Mouse (Mus musculus) hindbrain, embryonic 15.5 days (tissue): ENCODE data around the gene Egr4. TPM values are rescaled to one million over a fixed set of nuclear protein-coding genes. Genes with fewer than 3 reads are reported as not detected.

ENCODE experiments used
- ATAC-seq: fragments of 200-750 bp; cut with Nextera tagmentation; 2 replicates; pipeline ENCODE4 v1.8.0; 2017; ENCODE audit warnings: low read depth, moderate number of reproducible peaks, moderate TSS enrichment; ENCODE audit not compliant: low FRiP score
- H3K27ac ChIP-seq: fragments of 300-500 bp; sonication (generic); replicated peaks from 2 replicates; pipeline ENCODE4 v1.5.1; 2015; ENCODE audit warnings: mild to moderate bottlenecking, inconsistent platforms
- H3K27me3 ChIP-seq: fragments of 300-500 bp; sonication (generic); 2 replicates; pipeline ENCODE4 v1.6.1; 2015; ENCODE audit warnings: control low read depth, inconsistent platforms
- H3K36me3 ChIP-seq: fragments of 300-500 bp; sonication (generic); 2 replicates; pipeline ENCODE4 v1.6.1; 2015; ENCODE audit warnings: control low read depth, inconsistent platforms
- H3K4me1 ChIP-seq: fragments of 300-500 bp; sonication (generic); replicated peaks from 2 replicates; pipeline ENCODE4 v1.6.1; 2015; ENCODE audit warnings: control low read depth, inconsistent platforms
- H3K4me2 ChIP-seq: fragments of 300-500 bp; sonication (generic); 2 replicates; pipeline ENCODE4 v1.6.1; 2015; ENCODE audit warnings: moderate library complexity, mild to moderate bottlenecking, inconsistent platforms
- H3K4me3 ChIP-seq: fragments of 300-500 bp; sonication (generic); 2 replicates; pipeline ENCODE4 v1.5.1; 2015; ENCODE audit warnings: mild to moderate bottlenecking, inconsistent platforms
- H3K9ac ChIP-seq: fragments of 300-500 bp; sonication (generic); 2 replicates; pipeline ENCODE4 v1.6.1; 2015; ENCODE audit warnings: inconsistent platforms
- H3K9me3 ChIP-seq: fragments of 300-500 bp; sonication (generic); 2 replicates; pipeline ENCODE4 v1.6.1; 2016; ENCODE audit warnings: control low read depth, inconsistent platforms
- WGBS: fragments of 180-500 bp; shearing (Covaris S2); methylation state at CpG from one replicate; pipeline ENCODE4 v1.1.7; 2015; 5-methylcytosine and 5-hydroxymethylcytosine counted together
- polyA plus RNA-seq: library from polyadenylated mRNA; unstranded; fragments of >200 nt; fragmentation: Nextera tagmentation; extraction: Ambion mirVana; gene quantifications from 2 replicates; pipeline ENCODE4 v1.2.1, GENCODE M21; 2015

Egr4 gene
- polyA plus RNA-seq, 1 experiment from 2014 or later, result 0.09 TPM

GRCm38 (mm10) chr6:85489717-85490116 is 23.7 kb downstream of the Egr4 start:
- peaks cover 22% of the 10 kb centered on the region for H3K27me3 ChIP-seq
- no peak overlapping the region for H3K27ac ChIP-seq
- no peak overlapping the region for H3K4me3 ChIP-seq
- H3K9ac ChIP-seq, result no peak overlapping the region
- no peaks in the 10 kb centered on the region for H3K9me3 ChIP-seq
- H3K4me2 ChIP-seq, result no peak overlapping the region
- WGBS, result 79% methylated on average over 3 of the region's 3 CpGs
- ATAC-seq, result no peak
- H3K36me3 ChIP-seq, result no peaks in the 10 kb centered on the region
- H3K4me1 ChIP-seq, result peaks cover 2% of the 10 kb centered on the region; the same call in 1 of the 2 replicates

GRCm38 (mm10) chr6:85488510-85488909 is 24.9 kb downstream of the Egr4 start:
- H3K27ac ChIP-seq, result no peak overlapping the region
- peaks cover 34% of the 10 kb centered on the region for H3K27me3 ChIP-seq
- no peak overlapping the region for H3K9ac ChIP-seq
- no peaks in the 10 kb centered on the region for H3K9me3 ChIP-seq
- no peaks in the 10 kb centered on the region for H3K36me3 ChIP-seq
- H3K4me1 ChIP-seq, result peaks cover 13% of the 10 kb centered on the region
- 18% methylated on average over 4 of the region's 4 CpGs for WGBS
- no peak overlapping the region for H3K4me3 ChIP-seq
- ATAC-seq, result no peak
- H3K4me2 ChIP-seq, result no peak overlapping the region

DNA sequence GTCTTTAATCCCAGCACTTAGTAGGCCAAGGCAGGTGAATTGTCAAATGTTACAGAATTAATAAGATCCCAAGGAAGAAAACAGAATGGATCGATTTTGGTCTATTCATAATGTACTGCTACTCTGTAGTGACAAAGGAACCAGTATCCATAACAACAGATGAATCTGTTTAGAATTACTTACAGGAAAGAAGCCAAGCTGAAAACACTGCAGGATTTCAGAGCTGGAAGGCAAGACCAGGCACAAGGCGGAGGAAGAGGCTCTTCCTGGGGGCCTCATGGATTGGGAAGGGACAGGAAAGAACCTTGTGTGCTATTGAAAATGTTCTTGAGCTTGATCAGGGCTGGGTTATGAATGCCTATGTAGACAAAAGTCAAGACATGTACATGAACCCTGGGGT is 27.7 kb downstream of the Egr4 start:
- no peak for ATAC-seq
- Histone ChIP-seq H3K4me1 (peaks cover 13% of the 10 kb centered on the region), H3K4me2 (no peak overlapping the region), H3K27ac (no peak overlapping the region), H3K36me3 (no peaks in the 10 kb centered on the region), H3K9ac (no peak overlapping the region), H3K9me3 (no peaks in the 10 kb centered on the region), H3K27me3 (peaks cover 38% of the 10 kb centered on the region), H3K4me3 (no peak overlapping the region)
- WGBS, result 64% methylated on average over 2 of the region's 2 CpGs

DNA sequence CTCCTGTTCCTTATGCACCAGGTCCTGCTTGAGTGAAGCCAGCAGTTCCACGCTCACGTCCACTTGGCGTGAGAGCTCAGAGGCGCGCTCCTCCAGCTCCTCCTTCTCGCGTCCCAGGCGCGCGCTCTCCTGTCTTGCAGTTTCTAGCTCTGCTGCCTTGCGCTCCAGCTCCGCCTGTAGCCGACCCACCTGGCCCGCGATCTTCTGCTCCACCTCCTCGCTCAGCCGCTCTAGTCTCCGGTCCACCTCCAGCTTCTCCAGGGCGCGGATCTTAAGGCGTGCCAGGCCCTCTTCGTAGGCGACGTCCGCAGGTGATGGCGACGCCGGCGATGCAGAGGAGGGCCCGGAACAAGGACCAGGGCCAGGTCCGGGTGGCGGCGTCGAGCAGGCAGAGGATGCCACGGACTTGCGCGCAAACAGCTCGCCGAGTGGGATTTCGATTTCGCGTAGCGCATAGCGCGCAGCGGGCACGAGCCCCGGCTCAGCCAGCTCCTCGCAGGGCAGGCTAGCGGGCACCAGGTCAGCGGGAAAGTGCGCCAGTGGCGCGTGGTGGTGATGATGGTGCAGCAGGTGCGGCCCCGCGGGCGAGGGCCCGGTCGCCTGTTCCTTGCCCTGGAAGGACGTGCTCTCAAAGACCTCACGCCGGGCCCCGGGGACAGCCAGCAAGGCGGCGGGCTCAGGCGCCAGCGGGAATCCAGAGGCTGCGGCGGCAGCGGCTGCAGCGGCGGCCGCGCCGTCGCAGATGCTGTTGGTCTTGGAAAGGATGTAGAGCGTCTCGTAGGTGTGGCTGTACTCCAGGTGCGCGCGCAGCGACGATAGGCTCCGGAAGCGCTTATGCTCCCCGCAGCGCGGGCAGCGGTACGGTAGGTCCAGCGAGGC is 29.3 kb downstream of the Egr4 start:
- Histone ChIP-seq H3K27me3 (peaks cover 38% of the 10 kb centered on the region), H3K27ac (no peak overlapping the region), H3K9ac (no peak overlapping the region), H3K4me3 (peak overlapping the region; percentile 34), H3K4me1 (peaks cover 13% of the 10 kb centered on the region), H3K36me3 (no peaks in the 10 kb centered on the region), H3K9me3 (no peaks in the 10 kb centered on the region), H3K4me2 (peak overlapping the region; percentile 57)
- no peak for ATAC-seq
- WGBS, result 5% methylated on average over 92 of the region's 92 CpGs

GRCm38 (mm10) chr6:85480685-85481084 is 32.7 kb downstream of the Egr4 start:
- 60% methylated on average over 16 of the region's 16 CpGs for WGBS

DNA sequence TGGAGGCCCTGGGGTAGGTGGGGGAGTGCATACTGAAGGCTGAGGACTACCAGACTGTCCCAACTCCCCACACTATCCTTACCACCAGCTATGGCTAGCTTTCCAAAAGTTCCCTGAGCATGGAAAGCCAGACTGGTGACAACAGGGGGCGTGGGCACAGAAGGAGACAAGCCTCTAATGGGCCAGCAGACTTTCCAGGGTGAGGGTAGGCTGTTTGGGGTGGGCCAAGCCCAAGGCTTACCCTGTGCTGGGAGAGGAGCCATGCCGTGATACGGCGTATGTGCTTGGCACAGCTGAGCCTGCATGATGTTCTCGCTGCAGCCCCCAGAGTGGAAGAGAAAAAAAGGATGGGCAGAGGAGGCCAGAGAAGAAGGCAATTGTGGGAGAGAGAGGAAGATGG is 33.4 kb downstream of the Egr4 start:
- 75% methylated on average over 5 of the region's 5 CpGs for WGBS
- Histone ChIP-seq H3K36me3 (0 out of 2 replicates have a peak, but pooled peaks cover 6% of the 10 kb centered on the region), H3K4me3 (no peak overlapping the region), H3K27ac (no peak overlapping the region), H3K9ac (no peak overlapping the region), H3K4me1 (peaks cover 13% of the 10 kb centered on the region), H3K9me3 (no peaks in the 10 kb centered on the region), H3K4me2 (no peak overlapping the region), H3K27me3 (peaks cover 17% of the 10 kb centered on the region)
- ATAC-seq, result no peak

More at GRCm38 (mm10) chr6:85480685-85481084, 32.7 kb downstream of the Egr4 start:
- Histone ChIP-seq H3K9ac (no peak overlapping the region), H3K9me3 (no peaks in the 10 kb centered on the region), H3K27me3 (peaks cover 24% of the 10 kb centered on the region), H3K4me1 (peaks cover 13% of the 10 kb centered on the region), H3K36me3 (0 out of 2 replicates have a peak, but pooled peaks cover 6% of the 10 kb centered on the region), H3K27ac (no peak overlapping the region), H3K4me2 (no peak overlapping the region), H3K4me3 (no peak overlapping the region)
- peak; percentile 31 for ATAC-seq

DNA sequence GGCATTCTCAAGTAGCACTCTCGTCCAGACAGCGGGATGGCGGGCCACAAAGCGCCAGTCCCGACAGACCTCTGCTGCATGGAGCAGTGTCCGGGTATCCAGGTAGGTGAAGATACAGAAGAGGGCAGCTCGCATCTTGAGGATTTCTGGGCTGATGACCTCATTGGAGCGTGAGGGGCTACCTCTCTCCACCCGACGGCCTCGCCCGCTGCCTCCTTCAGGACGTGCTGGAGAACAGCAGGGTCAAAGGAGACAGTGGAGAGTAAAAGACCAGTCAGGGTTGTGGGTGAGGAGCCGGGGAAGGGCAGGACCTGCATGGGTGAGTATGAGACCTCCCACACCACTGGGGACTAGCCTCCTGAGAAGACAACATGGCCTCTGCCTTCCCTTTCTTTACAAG is 35.0 kb downstream of the Egr4 start:
- no peak for ATAC-seq
- 56% methylated on average over 14 of the region's 14 CpGs for WGBS

DNA sequence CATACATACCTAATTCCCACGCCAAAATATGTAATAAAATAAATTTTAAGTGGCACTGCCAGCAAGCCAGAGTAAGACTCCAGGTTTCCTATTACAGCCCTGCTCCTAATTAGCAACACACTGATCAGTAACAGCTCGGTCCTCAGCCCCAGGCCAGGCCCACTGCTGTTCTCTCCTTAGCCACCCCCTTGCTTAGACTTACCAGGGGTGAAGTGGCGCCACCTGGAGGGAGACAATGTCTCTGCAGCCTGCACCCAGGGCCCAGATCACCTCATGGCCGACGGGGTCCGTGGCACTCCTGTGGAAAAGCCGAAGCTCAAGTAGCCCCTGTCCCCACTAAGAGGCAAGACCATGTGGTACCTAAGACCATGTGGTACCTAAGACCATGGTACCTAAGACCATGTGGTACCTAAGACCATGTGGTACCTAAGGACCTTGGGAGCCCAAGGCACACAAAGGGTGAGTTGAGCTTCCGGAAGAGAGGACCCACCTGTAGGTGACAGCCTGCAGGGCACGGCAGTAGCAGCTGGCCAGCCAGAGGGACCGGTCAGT is 35.9 kb downstream of the Egr4 start:
- no peak for ATAC-seq
- peaks cover 16% of the 10 kb centered on the region; the same call in 1 of the 2 replicates for H3K36me3 ChIP-seq
- 41% methylated on average over 10 of the region's 10 CpGs for WGBS

More for the DNA sequence above, 35.0 kb downstream of the Egr4 start:
- no peak overlapping the region for H3K27ac ChIP-seq
- H3K4me1 ChIP-seq, result no peaks in the 10 kb centered on the region; the same call in 1 of the 2 replicates
- no peak overlapping the region for H3K9ac ChIP-seq
- peaks cover 3% of the 10 kb centered on the region; the same call in 1 of the 2 replicates for H3K27me3 ChIP-seq
- H3K9me3 ChIP-seq, result no peaks in the 10 kb centered on the region
- H3K4me2 ChIP-seq, result no peak overlapping the region
- H3K36me3 ChIP-seq, result peaks cover 13% of the 10 kb centered on the region; the same call in 1 of the 2 replicates
- no peak overlapping the region for H3K4me3 ChIP-seq

DNA sequence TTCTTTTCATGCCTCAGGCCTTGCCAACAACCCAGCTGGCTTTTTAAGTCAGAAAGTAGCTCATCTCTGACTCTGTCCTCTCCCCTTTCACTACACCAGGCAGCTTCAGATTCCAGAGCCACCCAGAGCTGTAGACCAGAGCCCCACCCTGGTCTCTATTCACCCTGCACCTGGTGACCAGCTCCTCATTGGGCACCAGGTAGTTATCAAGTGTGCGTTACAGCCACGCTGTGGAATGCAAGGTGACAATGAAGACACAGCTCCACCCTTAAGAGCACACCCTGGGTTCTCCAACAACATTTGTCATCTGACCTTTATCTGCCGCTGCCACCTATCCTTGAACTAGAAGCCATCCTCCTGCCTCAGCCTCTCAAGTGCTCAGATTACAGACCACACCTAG is 37.8 kb downstream of the Egr4 start:
- Histone ChIP-seq H3K4me3 (no peak overlapping the region), H3K27me3 (no peaks in the 10 kb centered on the region), H3K4me1 (no peaks in the 10 kb centered on the region; the same call in 1 of the 2 replicates), H3K9ac (no peak overlapping the region), H3K9me3 (no peaks in the 10 kb centered on the region), H3K27ac (no peak overlapping the region), H3K36me3 (peaks cover 16% of the 10 kb centered on the region; the same call in 1 of the 2 replicates), H3K4me2 (no peak overlapping the region)
- ATAC-seq, result no peak
- 91% methylated on average over 3 of the region's 3 CpGs for WGBS

More for the DNA sequence above, 35.9 kb downstream of the Egr4 start:
- Histone ChIP-seq H3K9me3 (no peaks in the 10 kb centered on the region), H3K4me3 (no peak overlapping the region), H3K4me1 (no peaks in the 10 kb centered on the region; the same call in 1 of the 2 replicates), H3K4me2 (no peak overlapping the region), H3K9ac (no peak overlapping the region), H3K27me3 (no peaks in the 10 kb centered on the region), H3K27ac (no peak overlapping the region)

DNA sequence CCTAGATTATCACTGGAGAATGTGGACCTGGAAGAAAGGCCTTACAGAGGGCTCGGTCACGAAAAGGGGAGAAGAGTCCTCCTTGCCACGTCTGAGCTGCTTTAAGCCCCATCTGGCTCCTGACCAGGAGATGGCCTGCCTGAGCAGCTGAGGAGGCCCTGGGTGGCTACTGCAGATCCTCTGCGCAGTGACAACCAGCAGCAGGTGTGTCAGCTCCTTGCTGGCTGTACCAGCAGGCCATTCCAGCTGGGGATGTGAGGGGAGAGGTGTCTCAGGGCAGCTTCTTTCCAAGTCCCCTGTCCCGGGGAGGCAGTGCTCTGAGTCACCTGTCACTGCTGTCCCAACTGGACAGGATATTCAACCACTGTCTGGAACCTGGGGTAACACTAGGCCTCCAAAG is 40.8 kb downstream of the Egr4 start:
- no peaks in the 10 kb centered on the region for H3K27me3 ChIP-seq
- no peak overlapping the region for H3K27ac ChIP-seq
- H3K9ac ChIP-seq, result no peak overlapping the region
- no peaks in the 10 kb centered on the region for H3K4me1 ChIP-seq
- no peak for ATAC-seq
- no peak overlapping the region for H3K4me2 ChIP-seq
- 55% methylated on average over 5 of the region's 5 CpGs for WGBS
- H3K9me3 ChIP-seq, result no peaks in the 10 kb centered on the region
- H3K36me3 ChIP-seq, result peaks cover 29% of the 10 kb centered on the region
- H3K4me3 ChIP-seq, result no peak overlapping the region

GRCm38 (mm10) chr6:85471962-85472361 is 41.4 kb downstream of the Egr4 start:
- no peak for ATAC-seq
- Histone ChIP-seq H3K4me1 (no peaks in the 10 kb centered on the region), H3K27ac (no peak overlapping the region), H3K36me3 (peaks cover 35% of the 10 kb centered on the region), H3K27me3 (no peaks in the 10 kb centered on the region), H3K9me3 (no peaks in the 10 kb centered on the region), H3K9ac (no peak overlapping the region), H3K4me3 (no peak overlapping the region), H3K4me2 (no peak overlapping the region)
- 58% methylated on average over 8 of the region's 8 CpGs for WGBS
